Mouse (Mus musculus) embryonic fibroblast, embryonic 13.5 days (primary cell): ENCODE data around the gene Macrod2. TPM values are rescaled to one million over a fixed set of nuclear protein-coding genes. Genes with fewer than 3 reads are reported as not detected.

Source experiments
- H3K27ac ChIP-seq: 2 replicates; pipeline ENCODE4 v1.5.1; 2012; ENCODE audit warnings: low read length, control low read depth, inconsistent platforms; ENCODE audit not compliant: insufficient read depth
- H3K4me1 ChIP-seq: 2 replicates; pipeline ENCODE4 v1.6.1; 2011; ENCODE audit warnings: low read length; ENCODE audit not compliant: control insufficient read depth, insufficient read depth
- H3K4me3 ChIP-seq: 2 replicates; pipeline ENCODE4 v1.5.1; 2011; ENCODE audit warnings: mild to moderate bottlenecking, control low read depth, low read length; ENCODE audit not compliant: insufficient read depth
- CTCF ChIP-seq: IDR thresholded peaks from 2 replicates; pipeline ENCODE4 v1.5.1; 2011; ENCODE audit warnings: mild to moderate bottlenecking, control low read depth, low read length, moderate library complexity, borderline replicate concordance; ENCODE audit not compliant: insufficient read depth
- POLR2A ChIP-seq: IDR thresholded peaks from 2 replicates; pipeline ENCODE4 v1.6.1; 2011; ENCODE audit warnings: low read depth, mild to moderate bottlenecking, control low read depth, low read length, moderate library complexity
- polyA plus RNA-seq: library from polyadenylated mRNA; stranded (reverse); fragments of >200 nt; gene quantifications from 2 replicates; pipeline ENCODE4 v1.2.4, GENCODE M21; 2011; ENCODE audit warnings: low read depth; ENCODE audit not compliant: missing spikeins, insufficient read length

Macrod2 gene
- polyA plus RNA-seq, 1 experiment: 8.6 TPM

DNA sequence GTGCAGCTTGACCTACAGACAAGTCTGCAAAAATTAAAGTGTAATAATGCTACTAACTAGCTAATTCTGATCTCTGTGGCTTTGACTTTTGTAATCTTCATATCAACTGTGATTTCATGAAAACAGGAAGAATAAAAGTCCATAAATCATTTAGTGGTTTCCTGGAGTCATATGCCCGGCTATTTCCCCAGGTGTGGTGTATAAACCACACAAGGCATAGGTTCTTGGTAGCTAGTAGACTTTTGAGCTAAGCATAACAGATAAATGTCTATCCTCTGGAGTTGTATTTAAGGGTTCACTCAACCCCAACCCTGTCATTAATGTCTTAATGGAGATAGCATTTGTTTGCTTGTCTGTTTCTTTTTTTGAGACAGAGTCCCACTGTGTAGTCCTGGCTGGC, 296.3 kb downstream of the Macrod2 start:
- TF ChIP-seq CTCF (no peak), POLR2A (no peak)
- Histone ChIP-seq H3K4me1 (no peaks in the 10 kb centered on the region), H3K27ac (no peak overlapping the region), H3K4me3 (no peak overlapping the region)

DNA sequence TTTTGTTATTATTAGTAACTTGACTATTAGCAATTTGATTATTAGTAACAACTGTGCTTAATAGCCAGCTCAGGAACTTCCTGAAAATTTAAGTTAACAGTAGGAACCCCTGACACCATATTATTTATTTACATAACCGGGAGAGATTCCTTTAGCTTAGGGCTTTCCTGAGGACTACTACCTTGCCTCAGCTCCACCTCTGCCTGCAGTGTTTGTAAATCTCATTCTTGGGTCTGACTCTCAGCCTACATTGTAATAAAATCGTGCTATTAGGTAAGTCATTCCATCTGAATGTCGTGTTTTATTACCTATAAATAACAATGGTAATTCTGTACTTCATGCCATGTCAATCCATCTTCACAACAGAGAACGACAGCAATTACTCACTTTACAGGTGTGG, 297.4 kb downstream of the Macrod2 start:
- no peaks in the 10 kb centered on the region for H3K4me1 ChIP-seq
- TF ChIP-seq CTCF (no peak), POLR2A (no peak)
- H3K27ac ChIP-seq: no peak overlapping the region
- H3K4me3 ChIP-seq: no peak overlapping the region

DNA sequence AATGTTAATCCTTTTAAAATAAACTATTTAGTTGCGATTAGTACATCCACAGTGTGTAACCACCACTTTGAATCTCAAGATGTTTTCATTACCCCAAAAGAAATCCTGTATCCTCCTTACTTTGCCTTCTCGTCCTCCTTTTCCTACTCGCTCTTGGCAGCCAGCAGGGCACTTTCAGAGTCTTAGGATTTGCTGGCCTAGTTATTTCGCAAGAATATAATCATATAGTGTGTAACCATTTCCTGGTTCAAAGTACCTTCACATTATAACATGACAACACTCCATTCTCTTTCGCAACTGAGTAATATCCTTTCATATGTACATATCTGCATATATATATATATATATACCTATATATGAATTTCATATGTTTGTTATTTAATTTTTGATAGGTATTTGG, 298.7 kb downstream of the Macrod2 start:
- Histone ChIP-seq H3K4me3 (no peak overlapping the region), H3K27ac (no peak overlapping the region), H3K4me1 (no peaks in the 10 kb centered on the region)
- TF ChIP-seq POLR2A: no peak
- no peak for TF ChIP-seq CTCF

DNA sequence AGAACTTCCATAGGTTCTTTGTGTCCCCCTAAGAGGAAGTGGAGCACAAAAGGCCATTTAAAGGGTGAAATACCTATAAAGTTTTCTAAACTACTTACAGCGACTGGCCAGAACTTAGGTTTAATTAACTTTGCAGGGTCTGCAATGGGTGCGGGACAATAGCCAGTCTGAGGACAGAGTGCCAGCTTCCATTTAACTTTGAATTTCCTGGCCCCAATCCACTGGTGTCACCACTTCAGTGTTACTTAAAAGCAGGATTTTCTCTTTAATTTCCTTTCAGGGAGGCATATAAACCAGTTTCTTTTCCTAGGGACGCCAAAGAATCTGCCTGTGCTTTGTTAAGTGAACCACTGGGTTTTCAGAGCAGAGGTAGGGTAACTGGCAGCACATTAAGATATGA, 303.5 kb downstream of the Macrod2 start:
- TF ChIP-seq POLR2A (no peak), CTCF (no peak)
- no peaks in the 10 kb centered on the region for H3K4me1 ChIP-seq
- H3K27ac ChIP-seq: no peak overlapping the region
- H3K4me3 ChIP-seq: no peak overlapping the region

DNA sequence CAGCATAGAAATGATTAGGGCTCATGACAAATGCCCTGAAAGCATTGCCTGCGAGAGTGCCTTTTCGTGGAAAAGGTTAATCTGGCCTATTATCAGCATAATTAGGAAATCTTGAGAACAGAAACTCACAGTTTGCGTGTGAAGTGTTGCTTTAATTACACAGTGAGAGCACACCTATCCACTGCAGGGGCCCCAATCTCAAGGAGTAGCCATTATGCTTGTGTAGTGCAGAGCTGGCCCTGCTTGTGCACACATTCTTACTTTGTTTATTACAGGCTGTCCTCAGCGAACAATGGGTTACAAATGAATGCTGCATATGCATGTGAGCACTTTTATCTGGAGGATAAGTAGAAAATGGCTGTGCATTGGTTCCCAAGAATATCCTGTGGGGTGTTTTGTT, 308.3 kb downstream of the Macrod2 start:
- H3K4me3 ChIP-seq: no peak overlapping the region
- H3K4me1 ChIP-seq: no peaks in the 10 kb centered on the region
- no peak overlapping the region for H3K27ac ChIP-seq
- TF ChIP-seq POLR2A (no peak), CTCF (no peak)

DNA sequence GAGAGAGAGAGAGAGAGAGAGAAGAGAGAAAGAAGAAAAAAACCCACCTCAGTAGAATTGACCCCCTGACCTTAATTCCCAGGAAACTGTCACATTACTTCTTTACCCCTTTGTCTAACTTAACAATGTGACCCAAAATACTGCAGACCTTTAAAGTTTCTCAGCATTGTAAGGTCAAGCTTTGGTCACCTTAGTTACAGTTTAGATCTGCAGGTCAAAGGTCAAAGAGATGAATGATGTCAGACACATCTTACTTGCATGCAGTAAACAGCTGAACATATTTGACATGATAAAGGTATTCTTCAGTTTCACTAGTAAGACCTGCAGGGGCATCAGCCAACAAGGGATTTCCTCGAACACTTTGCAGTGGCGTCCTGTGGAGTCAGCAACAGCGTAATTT, 309.0 kb downstream of the Macrod2 start:
- Histone ChIP-seq H3K27ac (no peak overlapping the region), H3K4me3 (no peak overlapping the region), H3K4me1 (no peaks in the 10 kb centered on the region)
- TF ChIP-seq CTCF: no peak
- no peak for TF ChIP-seq POLR2A

DNA sequence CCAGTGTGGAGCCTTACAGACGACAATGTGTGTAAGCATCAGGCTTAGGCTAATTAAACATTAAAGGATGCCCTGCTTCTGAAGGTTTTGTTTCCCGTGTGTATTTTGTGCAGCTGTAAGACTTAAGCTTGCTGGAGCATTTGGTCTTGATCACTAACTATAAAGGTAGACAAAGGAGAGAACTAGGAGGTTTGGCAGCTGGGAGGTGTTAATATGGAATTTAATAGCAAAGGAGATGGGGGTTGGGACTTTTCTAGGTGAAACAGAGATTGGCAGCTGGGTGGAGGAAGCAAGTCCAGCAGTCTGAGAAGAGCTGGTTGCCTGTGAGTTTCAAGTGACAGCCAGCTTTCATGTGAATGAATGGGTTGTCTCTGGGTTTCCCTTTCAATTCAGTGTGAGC, 310.2 kb downstream of the Macrod2 start:
- no peak overlapping the region for H3K27ac ChIP-seq

DNA sequence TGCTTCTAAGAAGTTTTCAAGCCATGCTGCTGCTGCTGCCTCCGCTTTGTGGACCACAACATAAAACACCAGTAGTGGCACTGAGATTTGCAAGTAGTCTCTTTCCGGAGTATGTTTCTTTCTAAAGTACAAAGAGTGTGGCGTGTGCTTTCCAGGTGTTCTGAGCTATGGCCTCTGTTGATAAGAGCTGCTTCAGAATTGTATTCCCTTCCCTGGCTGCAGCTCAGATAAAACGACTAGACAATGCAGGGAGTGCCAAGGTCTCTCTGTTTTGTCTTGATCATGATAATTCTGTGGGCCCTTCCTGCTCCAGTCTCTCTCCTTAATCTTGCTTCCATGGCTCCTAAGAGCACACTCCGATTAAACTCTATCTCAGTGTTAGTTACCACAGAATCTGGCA, 312.4 kb downstream of the Macrod2 start:
- no peak overlapping the region for H3K4me3 ChIP-seq
- TF ChIP-seq CTCF: no peak
- TF ChIP-seq POLR2A: no peak
- H3K4me1 ChIP-seq: no peaks in the 10 kb centered on the region
- H3K27ac ChIP-seq: no peak overlapping the region

More for the DNA sequence above, 310.2 kb downstream of the Macrod2 start:
- TF ChIP-seq POLR2A (no peak), CTCF (no peak)
- Histone ChIP-seq H3K4me3 (no peak overlapping the region), H3K4me1 (no peaks in the 10 kb centered on the region)

DNA sequence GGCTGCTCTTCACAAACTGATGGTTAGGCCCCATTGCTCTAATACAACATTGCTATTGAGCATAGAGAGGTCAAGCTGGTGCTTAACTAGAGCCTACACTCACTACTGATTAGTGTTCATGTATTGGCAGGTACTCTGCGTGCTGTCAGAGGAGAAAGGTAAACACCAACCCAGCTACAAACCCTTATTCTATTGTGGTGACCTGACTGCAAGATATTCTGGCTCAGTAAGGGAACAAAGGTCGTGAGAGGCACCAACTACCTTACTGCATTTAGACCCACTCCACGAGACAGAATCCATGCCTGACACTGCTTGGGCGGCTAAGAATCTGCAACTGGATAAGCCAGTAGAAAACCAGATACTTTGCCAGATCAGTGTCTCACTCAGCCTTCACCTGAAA, 320.7 kb downstream of the Macrod2 start:
- no peak overlapping the region for H3K27ac ChIP-seq
- H3K4me3 ChIP-seq: no peak overlapping the region
- no peak for TF ChIP-seq POLR2A
- TF ChIP-seq CTCF: no peak
- H3K4me1 ChIP-seq: no peaks in the 10 kb centered on the region

DNA sequence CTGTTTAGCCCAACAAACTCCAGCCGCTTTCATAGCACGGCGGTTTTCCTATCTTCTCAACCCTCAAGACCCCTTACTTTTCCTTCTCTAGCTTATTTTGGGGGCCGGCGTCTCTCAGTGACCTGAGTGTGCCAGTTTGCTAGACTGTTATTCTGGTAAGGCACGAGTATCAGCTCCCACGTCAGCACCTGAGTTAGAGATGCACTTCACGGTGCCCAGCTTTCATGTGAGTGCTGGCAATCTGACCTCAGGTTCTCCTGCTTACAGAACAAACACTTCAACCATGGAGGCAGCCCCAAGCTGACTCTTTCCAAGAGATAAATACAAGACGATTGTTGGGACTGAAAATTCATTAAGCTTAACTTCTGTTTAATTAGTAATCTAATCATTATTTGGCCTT, 322.3 kb downstream of the Macrod2 start:
- TF ChIP-seq POLR2A (no peak), CTCF (no peak)
- Histone ChIP-seq H3K4me3 (no peak overlapping the region), H3K4me1 (no peaks in the 10 kb centered on the region), H3K27ac (no peak overlapping the region)

DNA sequence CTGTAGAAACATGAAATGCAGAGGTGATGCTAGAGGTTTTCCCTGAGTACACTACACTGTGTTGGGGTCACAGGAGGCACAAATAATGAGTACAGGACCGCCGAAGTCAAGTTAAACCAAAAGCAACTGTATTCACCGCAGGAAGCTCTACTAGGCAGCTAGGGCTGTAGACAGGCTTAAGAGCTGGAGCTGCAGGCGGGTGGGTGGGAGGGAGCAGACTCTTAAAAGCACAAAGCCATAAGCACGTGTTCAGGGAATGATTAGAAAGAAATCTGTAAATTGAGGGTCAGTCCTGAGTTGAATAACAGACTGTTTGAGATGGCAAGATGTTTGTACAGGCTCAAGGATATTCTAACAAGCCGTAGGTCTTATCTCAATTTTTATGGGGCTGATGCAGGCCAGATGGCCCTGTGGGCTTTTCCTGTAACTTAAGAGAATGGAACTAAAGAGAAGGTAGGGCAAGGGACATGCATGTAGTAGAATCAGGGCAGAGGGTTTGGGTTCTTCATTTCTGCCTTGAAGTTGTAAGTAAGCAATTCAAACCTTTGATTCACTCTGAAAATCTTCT, 337.6 kb downstream of the Macrod2 start:
- TF ChIP-seq CTCF (no peak), POLR2A (no peak)
- Histone ChIP-seq H3K4me3 (no peak overlapping the region), H3K27ac (no peak overlapping the region), H3K4me1 (no peaks in the 10 kb centered on the region)
